Mouse (Mus musculus) urinary bladder, postnatal 25 days (tissue): ENCODE measurements around the gene Zfp786.
"Not testable (repeated sequence)": the region's sequence is repeated elsewhere in the genome, so short reads cannot be mapped to it uniquely, and the experiment has no call there.

ENCODE experiments used
- DNase-seq: peaks from one replicate; pipeline ENCODE4 v3.0.0; 2022; ENCODE audit warnings: low spot score

Gene Zfp786

DNA sequence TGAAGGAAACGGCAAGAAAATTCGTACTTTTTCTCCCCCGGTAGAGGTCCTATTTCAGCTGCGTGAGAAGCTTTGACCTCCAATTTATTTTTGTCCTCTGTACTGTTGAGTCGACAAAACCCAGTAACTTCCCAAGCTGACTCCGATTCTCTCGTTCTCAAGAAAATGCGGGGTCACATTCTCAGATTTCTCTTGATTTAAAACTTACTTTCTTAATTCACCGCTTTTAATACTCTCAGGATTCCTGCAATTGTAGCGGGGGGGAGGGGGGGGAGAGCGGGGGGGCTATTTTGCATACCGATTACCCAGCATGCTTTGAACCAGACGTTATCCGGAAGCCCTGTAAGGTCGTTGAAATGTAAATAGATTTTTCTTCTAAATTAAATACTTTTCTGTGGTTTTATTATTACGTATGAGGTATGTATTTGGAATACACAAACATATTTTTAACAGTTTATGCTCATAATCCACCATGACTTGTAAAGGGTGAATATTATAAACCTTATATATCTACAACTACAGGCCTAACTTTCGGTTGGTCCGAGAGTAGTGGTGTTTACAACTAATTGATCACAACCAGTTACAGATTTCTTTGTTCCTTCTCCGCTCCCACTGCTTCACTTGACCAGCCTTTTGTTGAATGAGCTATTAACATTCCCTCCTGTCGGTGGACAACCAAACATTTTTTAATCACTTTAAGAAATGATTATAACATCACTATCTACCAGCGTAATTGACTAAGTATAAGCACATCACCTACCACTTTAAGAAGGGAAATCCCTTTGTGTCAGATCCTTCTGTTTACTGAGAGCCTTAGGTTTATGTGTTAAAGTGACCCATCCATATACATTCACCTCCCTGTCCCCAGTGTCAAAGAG, 49.3 kb downstream of the Zfp786 start:
- no peak for DNase-seq

DNA sequence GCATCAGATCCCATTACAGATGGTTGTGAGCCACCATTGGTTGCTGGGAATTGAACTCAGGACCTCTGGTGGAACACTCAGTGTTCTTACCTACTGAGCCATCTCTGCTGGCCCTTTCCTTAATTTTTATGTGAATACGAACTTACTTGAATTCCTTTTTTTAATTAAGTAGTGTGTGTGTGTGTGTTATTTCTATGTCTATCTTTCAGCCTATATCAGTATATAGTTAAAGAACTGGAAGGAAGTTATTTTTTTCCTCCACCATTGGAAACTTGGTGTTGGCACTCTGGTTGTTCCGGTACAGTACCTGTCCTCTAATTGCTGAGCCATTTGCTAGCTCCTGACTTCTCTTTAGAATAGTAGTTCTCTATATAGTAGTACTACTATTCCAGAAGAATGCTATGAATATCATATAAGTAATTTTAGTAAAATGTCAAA, 50.1 kb downstream of the Zfp786 start:
- DNase-seq, result no peak

DNA sequence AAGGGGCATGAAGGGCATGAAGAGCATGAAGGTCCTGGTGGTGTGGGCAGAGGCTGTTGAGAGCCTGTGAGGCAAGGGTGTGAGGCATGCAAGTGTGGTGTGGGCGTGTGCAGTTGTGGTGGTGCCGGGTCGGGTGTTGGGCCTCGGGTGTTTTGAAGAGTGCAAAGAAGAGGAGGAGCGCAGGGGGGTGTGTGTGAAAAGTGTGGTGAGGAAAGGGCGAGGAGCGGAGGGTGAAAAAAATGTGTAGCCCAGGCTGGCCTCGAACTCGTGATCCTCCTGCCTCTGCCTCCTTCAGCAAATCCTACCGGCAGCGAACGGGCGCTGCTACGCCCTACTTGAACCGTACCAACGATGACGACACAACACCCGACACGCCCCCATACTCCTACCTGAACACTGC, 58.9 kb downstream of the Zfp786 start:
- not testable (repeated sequence) for DNase-seq

DNA sequence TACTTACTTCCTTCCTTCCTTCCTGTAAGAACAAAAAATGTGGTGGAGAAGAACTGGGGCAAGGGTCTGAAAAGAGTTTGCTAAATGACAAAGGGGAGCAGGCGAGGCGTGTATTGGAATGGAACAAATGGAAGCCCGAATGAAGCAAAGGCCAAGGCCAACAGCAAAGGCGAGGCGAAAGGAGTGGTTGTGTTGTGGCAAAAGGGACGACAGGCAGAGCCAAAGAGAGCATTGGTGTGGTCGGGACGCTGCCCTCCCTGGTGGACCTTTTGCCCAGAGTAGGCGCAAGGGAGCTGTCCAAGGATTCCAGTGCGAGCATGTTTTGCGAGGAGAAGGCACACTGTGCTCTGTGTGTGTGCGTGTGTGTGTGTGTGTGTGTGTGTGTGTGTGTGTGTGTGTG, 59.6 kb downstream of the Zfp786 start:
- DNase-seq, result not testable (repeated sequence)

DNA sequence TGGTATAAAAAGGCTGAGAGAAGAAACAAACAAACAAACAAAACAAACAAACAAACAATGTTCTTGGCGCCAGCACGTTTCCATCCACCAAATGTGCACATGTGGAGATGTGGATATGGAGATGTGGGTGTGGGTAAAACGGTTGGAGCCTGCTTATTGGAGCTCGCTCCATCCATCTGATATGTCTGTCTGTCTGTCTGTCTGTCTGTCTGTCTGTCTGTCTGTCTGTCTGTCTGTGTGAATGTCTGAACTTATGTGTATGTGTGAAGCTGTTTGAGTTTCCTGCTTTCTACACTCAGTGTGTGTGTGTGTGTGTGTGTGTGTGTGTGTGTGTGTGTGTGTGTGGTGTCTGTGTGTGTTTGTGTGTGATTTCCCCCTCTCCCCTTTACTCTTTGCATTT, 60.8 kb downstream of the Zfp786 start:
- DNase-seq, result not testable (repeated sequence)
